Mouse (Mus musculus): ENCODE results near the gene Kif15. TPM values are rescaled to one million over a fixed set of nuclear protein-coding genes. Genes with fewer than 3 reads are reported as not detected.

Kif15 gene
- polyA plus RNA-seq, 1 experiment from 2014 or later: 82.9 TPM

DNA sequence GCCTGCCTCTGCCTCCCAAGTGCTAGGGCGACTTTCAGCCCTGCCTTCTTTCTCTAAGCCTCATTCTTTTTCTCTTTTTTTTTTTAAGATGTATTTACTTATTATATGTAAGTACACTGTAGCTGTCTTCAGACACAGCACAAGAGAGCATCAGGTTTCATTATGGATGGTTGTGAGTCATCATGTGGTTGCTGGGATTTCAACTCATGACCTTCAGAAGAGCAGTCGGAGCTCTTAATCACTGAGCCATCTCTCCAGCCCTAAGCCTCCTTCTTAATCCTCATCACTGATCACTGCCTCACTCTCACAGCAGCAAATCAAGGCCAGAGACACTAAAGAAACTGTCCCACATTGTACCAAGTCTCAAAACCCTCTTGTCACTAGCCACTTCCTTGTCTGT is 73.4 kb downstream of the Kif15 start:
- Histone ChIP-seq H3K9ac (no peak overlapping the region), H3K27me3 (ENCODE audit: insufficient read depth, low read length) (no peaks in the 10 kb centered on the region), H3K36me3 (ENCODE audit: insufficient read depth) (no peaks in the 10 kb centered on the region), H3K9me3 (ENCODE audit: low read depth, low read length) (no peaks in the 10 kb centered on the region), H3K4me3 (ENCODE audit: low read depth, low read length) (no peak overlapping the region), H3K4me2 (no peak overlapping the region), H3K27ac (ENCODE audit: low read depth) (no peak overlapping the region), H3K4me1 (ENCODE audit: insufficient read depth) (peaks cover 2% of the 10 kb centered on the region; the same call in 1 of the 2 replicates)
- no peak for TF ChIP-seq CTCF (IDR thresholded peaks at IDR 0.05; ENCODE audit: low read depth)
- 74% methylated on average over 2 of the region's 2 CpGs for WGBS
- DNase-seq: no peak
- ATAC-seq (ENCODE audit: insufficient read depth): no peak

DNA sequence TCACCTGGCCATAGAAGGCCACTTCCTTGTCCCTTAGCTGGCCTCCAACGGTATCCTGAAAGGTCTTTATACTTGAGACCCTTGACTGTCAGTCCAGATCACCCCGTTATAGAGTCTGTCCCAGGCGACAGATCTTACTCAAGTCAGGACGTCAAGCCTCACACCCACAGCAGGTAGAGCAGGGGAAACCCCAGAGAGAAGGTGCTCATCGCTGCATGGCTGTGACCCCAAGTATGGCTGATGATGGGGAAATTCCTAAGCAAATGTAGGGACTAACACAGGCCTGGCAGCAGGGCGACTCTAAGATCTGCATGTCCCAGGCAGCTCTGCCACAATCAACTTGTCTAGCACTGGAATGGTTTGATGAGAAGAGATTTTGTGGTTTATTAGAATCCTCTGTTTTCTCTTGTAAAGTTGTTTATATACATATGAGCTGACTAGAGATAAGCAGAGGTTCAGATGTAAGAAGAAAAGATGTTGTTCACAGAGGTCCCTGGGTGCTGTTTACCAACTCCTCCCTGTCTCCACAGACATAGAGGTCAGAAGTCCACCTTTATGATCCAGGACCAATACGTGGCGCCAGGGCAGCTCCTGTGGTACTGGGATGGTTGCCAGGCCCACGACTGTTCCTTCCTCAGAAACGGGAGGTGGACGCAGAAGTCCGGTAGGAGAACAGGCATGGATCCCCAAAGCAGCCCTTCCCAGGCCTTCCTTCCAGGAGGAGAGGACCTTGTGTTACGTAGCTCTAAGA is 80.8 kb downstream of the Kif15 start:
- Histone ChIP-seq H3K9ac (no peak overlapping the region), H3K4me3 (ENCODE audit: low read depth, low read length) (no peak overlapping the region), H3K9me3 (ENCODE audit: low read depth, low read length) (no peaks in the 10 kb centered on the region), H3K4me2 (no peak overlapping the region), H3K36me3 (ENCODE audit: insufficient read depth) (no peaks in the 10 kb centered on the region), H3K4me1 (ENCODE audit: insufficient read depth) (no peaks in the 10 kb centered on the region), H3K27ac (ENCODE audit: low read depth) (no peak overlapping the region), H3K27me3 (ENCODE audit: insufficient read depth, low read length) (no peaks in the 10 kb centered on the region)
- WGBS: 69% methylated on average over 13 of the region's 13 CpGs
- TF ChIP-seq CTCF (IDR thresholded peaks at IDR 0.05; ENCODE audit: low read depth): no peak
- ATAC-seq (ENCODE audit: insufficient read depth) (no peak), DNase-seq (no peak)

DNA sequence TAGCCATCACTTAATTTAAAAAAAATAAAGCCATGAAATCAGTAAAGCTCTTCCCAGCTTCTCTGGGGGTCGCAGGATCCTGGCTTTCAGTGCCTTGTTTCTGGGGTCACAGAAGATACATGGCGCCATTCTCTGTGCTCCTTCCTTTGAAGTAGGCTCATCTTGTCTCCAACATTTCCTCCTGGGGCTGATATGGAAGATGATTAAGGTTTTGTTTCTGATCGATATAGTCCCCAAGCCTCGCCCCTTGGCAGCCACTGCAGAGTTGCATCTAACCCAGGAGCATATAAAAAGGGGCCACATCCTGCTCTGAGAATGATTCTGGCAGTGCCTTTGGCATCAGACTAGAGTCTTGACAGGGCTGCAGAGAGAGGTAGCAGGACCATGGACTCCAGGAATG is 83.6 kb downstream of the Kif15 start, which contains the start of gene Tgm4:
TSS of gene Tgm4 (plus strand) at position 301 of the 400 bp plus-strand sequence.
- no peak for ATAC-seq (ENCODE audit: insufficient read depth)
- Histone ChIP-seq H3K9ac (no peak within 1 kb of the TSS), H3K4me2 (no peak within 1 kb of the TSS), H3K27me3 (ENCODE audit: insufficient read depth, low read length) (no peaks in the 10 kb centered on the region), H3K27ac (ENCODE audit: low read depth) (no peak within 1 kb of the TSS), H3K9me3 (ENCODE audit: low read depth, low read length) (no peaks in the 10 kb centered on the region), H3K36me3 (ENCODE audit: insufficient read depth) (no peaks in the 10 kb centered on the region), H3K4me1 (ENCODE audit: insufficient read depth) (no peaks in the 10 kb centered on the region), H3K4me3 (ENCODE audit: low read depth, low read length) (no peak within 1 kb of the TSS)
- no peak for DNase-seq
- no peak for TF ChIP-seq CTCF (IDR thresholded peaks at IDR 0.05; ENCODE audit: low read depth)
- WGBS: 75% methylated on average over 4 of the region's 4 CpGs

DNA sequence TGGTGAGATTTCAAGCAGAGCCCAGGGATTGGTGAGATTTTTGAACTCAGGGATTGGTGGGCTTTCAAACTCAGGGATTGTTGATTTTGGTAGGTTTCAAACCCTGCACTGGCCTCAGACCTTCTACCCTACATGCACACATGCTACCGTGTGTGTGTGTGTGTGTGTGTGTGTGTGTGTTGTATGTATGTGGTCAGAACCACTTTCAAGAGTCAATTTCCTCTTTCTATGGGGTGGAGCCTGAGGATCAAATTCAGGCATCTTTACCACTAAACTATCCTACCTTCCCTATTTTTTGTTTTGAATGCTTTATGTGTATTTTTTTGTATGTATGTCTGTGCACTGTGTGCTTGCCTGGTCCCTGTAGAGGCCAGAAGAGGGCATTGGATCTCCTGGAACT is 96.8 kb downstream of the Kif15 start:
- Histone ChIP-seq H3K4me3 (ENCODE audit: low read depth, low read length) (no peak overlapping the region), H3K9me3 (ENCODE audit: low read depth, low read length) (no peaks in the 10 kb centered on the region), H3K4me1 (ENCODE audit: insufficient read depth) (no peaks in the 10 kb centered on the region), H3K4me2 (no peak overlapping the region), H3K36me3 (ENCODE audit: insufficient read depth) (no peaks in the 10 kb centered on the region), H3K27me3 (ENCODE audit: insufficient read depth, low read length) (no peaks in the 10 kb centered on the region), H3K27ac (ENCODE audit: low read depth) (no peak overlapping the region), H3K9ac (no peak overlapping the region)
- DNase-seq (no peak), ATAC-seq (ENCODE audit: insufficient read depth) (no peak)
- no peak for TF ChIP-seq CTCF (IDR thresholded peaks at IDR 0.05; ENCODE audit: low read depth)
- WGBS: 82% methylated on average over 1 of the region's 1 CpGs

DNA sequence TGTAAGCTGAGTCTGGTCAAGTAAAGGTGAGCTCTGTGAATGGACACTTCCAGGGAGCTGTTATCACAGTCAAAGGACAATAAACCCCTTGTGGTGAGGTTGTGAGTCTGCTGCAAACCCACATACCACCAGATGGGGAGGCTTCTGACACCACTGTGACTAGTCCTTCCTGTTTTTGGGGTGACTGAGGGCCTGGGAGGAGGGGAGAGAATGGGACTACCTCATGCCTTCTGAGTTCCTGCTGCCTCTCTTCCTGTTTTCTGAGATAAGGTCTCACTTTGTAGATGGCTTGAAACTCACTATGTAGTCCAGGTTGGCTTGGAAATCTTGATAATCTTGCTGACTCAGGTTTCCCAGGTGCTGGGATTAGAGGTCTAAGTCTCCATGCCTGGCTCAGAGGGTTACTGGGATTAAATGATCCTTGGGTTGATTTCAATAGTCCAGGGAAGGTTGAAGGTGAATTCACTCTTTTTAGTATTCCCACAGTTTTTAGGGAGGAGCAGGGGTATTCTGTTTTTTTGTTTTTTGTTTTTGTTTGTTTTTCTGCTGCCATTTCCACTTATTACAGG is 108.0 kb downstream of the Kif15 start:
- H3K9me3 ChIP-seq (ENCODE audit: low read depth, low read length): no peaks in the 10 kb centered on the region
- no peak overlapping the region for H3K27ac ChIP-seq (ENCODE audit: low read depth)
- H3K4me1 ChIP-seq (ENCODE audit: insufficient read depth): no peaks in the 10 kb centered on the region
- DNase-seq (no peak), ATAC-seq (ENCODE audit: insufficient read depth) (no peak)
- H3K9ac ChIP-seq: no peak overlapping the region
- no peak for TF ChIP-seq CTCF (IDR thresholded peaks at IDR 0.05; ENCODE audit: low read depth)
- no peak overlapping the region for H3K4me2 ChIP-seq
- no peak overlapping the region for H3K4me3 ChIP-seq (ENCODE audit: low read depth, low read length)
- no peaks in the 10 kb centered on the region for H3K27me3 ChIP-seq (ENCODE audit: insufficient read depth, low read length)
- no peaks in the 10 kb centered on the region for H3K36me3 ChIP-seq (ENCODE audit: insufficient read depth)

DNA sequence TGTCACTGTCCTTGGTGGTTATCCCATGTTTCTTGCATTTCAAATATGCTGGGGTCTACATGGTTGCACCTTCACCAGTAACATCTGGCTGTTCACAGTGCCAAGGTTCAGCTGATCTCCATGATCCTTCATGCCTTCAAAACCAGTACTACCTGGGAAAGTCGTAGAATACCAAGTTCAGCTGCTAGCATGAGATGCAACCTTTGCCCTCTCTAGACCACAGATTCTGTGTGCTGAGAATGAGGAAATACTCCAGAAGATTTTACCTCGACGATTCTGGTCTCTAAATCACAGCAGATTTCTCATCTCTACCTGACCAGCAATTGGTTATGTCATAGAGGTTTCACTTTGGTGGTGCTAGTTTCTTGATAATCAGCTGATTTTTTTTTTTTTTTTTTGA is 109.3 kb downstream of the Kif15 start:
- DNase-seq (no peak), ATAC-seq (ENCODE audit: insufficient read depth) (no peak)
- no peaks in the 10 kb centered on the region for H3K9me3 ChIP-seq (ENCODE audit: low read depth, low read length)
- no peaks in the 10 kb centered on the region for H3K4me1 ChIP-seq (ENCODE audit: insufficient read depth)
- H3K9ac ChIP-seq: no peak overlapping the region
- TF ChIP-seq CTCF (IDR thresholded peaks at IDR 0.05; ENCODE audit: low read depth): no peak
- no peak overlapping the region for H3K4me3 ChIP-seq (ENCODE audit: low read depth, low read length)
- H3K27me3 ChIP-seq (ENCODE audit: insufficient read depth, low read length): no peaks in the 10 kb centered on the region
- 72% methylated on average over 3 of the region's 3 CpGs for whole genome bisulfite sequencing
- H3K27ac ChIP-seq (ENCODE audit: low read depth): no peak overlapping the region
- no peaks in the 10 kb centered on the region for H3K36me3 ChIP-seq (ENCODE audit: insufficient read depth)
- H3K4me2 ChIP-seq: no peak overlapping the region

Other genes starting within 250 kb of the Kif15 start
- gene Topaz1, start 203.7 kb upstream of the Kif15 start, polyA plus RNA-seq (2014; fragmentation: Nextera tagmentation; extraction: Ambion mirVana): 0.09 TPM in 1 of 2 replicates, not detected in the other
- 5.7 and 6.6 TPM in 2 replicates for gene Tcaim, start 145.5 kb upstream of the Kif15 start, polyA plus RNA-seq (2014; fragmentation: Nextera tagmentation; extraction: Ambion mirVana)
- 0.75 and 0.78 TPM in 2 replicates for gene Gm35549, start 107.0 kb upstream of the Kif15 start, polyA plus RNA-seq (2014; fragmentation: Nextera tagmentation; extraction: Ambion mirVana)
- gene Zfp445, start 85.0 kb upstream of the Kif15 start, polyA plus RNA-seq (2014; fragmentation: Nextera tagmentation; extraction: Ambion mirVana): 70.9 and 71.0 TPM in 2 replicates
- gene Zkscan7, start 65.4 kb upstream of the Kif15 start, polyA plus RNA-seq (2014; fragmentation: Nextera tagmentation; extraction: Ambion mirVana): 2.5 and 3.0 TPM in 2 replicates
- gene Zfp105, start 28.0 kb upstream of the Kif15 start, polyA plus RNA-seq (2014; fragmentation: Nextera tagmentation; extraction: Ambion mirVana): 22.7 and 24.8 TPM in 2 replicates
- gene 1110059G10Rik, start within 50 bp of the Kif15 start, polyA plus RNA-seq (2014; fragmentation: Nextera tagmentation; extraction: Ambion mirVana): 30.4 and 32.8 TPM in 2 replicates
- 15.4 and 16.8 TPM in 2 replicates for gene Tmem42, start 70.3 kb downstream of the Kif15 start, polyA plus RNA-seq (2014; fragmentation: Nextera tagmentation; extraction: Ambion mirVana)
- 0.20 and 0.34 TPM in 2 replicates for gene Tgm4, start 83.7 kb downstream of the Kif15 start, polyA plus RNA-seq (2014; fragmentation: Nextera tagmentation; extraction: Ambion mirVana)
- gene Zdhhc3, start 162.2 kb downstream of the Kif15 start, polyA plus RNA-seq (2014; fragmentation: Nextera tagmentation; extraction: Ambion mirVana): 57.4 and 59.1 TPM in 2 replicates
- 123 and 132 TPM in 2 replicates for gene Exosc7, start 162.2 kb downstream of the Kif15 start, polyA plus RNA-seq (2014; fragmentation: Nextera tagmentation; extraction: Ambion mirVana)
- not detected in 2 replicates for gene Clec3b, start 199.9 kb downstream of the Kif15 start, polyA plus RNA-seq (2014; fragmentation: Nextera tagmentation; extraction: Ambion mirVana)

Data from lung, embryonic 14.5 days (tissue).